Mouse (Mus musculus) cerebellum, postnatal 14 days (tissue): ENCODE data around the gene Fkbp10.
A peak's percentile ranks its signal among the peaks of the same experiment; 100 is the strongest.

ENCODE experiments used
- DNase-seq, 2 experiments: peaks; one replicate each; pipeline ENCODE4 v3.0.0; 2021; ENCODE audit warnings: mixed read lengths in 2 of 2

The Fkbp10 gene

DNA sequence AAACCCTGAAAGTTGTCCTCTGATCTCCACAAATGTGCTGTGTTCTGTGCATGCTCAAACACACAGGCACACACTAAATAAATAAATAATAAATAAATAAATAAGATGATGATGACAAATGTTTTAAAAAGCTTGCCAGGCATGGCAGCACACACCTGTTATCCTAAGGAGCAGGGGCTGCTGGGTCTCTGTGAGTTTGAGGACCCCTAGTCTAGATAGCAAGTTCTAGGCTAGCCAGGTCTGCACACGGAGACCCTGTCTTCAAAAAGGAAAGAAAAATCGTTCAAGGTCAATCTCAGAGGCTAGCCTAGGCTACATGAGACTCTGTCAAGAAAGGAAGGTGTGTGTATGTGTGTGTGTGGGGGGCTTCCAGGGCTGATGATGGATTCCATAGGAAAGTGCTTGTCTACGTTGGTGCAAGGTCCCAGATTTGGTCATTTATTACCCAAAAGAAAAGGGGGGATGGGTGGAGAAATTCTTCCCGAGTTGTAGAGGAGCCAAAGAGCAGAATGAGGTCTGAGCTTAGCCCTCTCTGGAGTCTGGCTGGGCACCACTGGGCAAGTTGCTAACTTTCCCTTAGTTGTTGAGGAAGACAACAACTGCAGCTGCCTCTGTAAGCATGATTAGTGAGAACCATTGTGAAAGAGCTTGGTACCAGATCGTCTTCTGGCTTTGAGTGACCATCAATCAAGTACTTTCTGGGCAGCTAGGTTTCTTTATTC is 21.0 kb upstream of the Fkbp10 start:
- no peak for DNase-seq

DNA sequence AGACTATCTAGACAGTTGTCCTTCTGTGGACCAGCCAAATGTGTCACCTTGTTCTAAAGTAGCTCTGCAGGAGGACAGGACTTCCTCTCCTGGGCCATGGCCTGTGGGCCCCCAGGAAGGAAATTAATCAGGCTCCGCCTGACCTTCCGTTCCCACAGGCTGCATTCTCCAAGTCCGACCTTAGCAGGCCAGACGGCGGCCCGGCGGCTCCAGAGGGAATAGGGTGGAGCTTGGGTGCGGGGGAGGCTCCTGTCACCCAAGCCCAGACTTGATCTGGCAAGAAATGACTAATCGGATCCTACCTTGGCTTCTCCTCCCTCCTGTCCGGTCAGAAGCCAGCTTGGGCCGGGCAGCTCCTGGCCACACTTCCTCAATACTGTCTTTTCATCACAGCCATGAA is 20.3 kb upstream of the Fkbp10 start:
- DNase-seq = peak; percentile 65 to 73

DNA sequence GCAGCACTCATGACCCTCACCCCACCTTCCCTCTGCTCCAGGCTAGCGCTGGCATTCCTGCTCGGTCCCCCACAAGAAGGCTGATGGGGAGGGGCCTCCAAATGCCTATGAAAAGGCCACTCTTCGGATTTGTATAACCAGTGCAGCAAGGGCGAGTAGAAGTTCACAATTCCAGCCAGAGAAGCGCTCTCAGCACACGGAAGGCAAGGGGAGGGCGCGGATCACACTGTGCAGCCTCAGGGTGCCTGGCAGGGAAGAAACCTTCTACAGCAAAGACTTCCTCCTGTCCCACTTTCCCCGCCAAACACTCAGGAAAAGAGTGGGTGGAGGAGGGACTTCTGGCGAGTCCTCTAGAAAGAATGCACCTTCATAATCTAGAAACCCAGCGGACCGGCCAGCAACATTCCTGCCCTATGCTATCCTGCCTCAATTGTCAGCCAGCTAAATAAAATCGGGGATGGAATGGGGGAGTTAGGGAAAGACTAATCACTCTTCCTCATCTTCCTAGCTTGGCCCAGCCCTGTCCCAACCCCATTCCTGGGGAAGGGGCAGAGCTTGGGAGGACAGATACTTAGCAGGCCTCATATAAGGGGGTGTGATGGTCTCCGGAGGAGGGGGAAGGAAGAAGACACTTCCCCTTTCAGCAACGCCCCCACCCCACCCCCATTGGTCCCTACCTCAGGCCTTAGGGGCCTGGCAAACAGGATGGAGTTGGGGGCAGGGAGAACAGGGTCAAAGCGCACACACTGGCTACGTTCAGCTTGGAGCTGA is 19.5 kb upstream of the Fkbp10 start:
- peak; percentile 56 to 72 for DNase-seq

DNA sequence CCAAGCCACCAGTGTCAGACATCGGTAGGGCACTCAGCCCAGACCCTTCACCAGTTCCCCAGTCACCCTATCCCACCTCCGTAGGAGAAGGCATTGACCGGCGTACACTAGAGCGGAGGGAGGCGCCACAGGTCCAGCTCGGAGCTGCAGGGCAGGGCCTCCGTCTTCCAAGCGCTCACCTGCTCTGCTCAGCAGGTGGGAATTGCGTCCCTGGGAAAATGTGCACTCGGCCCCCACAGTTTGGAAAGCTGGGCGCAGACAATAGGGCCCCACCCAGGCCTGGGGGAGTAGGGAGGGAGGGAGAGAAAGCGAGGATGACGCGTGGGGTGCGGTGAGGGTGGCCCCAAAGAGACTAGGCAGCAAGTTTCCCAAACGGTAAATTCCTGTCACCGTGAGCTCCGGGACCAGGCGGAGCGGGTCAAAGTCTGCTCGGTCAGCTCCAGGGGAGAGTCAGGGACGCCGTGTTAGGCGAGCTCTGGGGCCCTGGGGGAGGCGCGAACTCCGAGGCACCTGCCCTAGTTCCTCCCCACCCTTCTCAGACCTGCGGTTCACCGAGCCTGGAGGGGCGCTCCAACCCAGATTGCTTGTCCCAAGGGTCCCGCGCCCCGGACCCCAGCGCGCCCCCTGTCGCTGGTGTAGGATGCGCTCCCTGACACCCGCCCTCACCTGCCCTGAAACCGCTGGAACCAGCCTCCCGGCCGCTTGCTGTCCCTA is 18.5 kb upstream of the Fkbp10 start:
- DNase-seq = peak; percentile 69 to 72

DNA sequence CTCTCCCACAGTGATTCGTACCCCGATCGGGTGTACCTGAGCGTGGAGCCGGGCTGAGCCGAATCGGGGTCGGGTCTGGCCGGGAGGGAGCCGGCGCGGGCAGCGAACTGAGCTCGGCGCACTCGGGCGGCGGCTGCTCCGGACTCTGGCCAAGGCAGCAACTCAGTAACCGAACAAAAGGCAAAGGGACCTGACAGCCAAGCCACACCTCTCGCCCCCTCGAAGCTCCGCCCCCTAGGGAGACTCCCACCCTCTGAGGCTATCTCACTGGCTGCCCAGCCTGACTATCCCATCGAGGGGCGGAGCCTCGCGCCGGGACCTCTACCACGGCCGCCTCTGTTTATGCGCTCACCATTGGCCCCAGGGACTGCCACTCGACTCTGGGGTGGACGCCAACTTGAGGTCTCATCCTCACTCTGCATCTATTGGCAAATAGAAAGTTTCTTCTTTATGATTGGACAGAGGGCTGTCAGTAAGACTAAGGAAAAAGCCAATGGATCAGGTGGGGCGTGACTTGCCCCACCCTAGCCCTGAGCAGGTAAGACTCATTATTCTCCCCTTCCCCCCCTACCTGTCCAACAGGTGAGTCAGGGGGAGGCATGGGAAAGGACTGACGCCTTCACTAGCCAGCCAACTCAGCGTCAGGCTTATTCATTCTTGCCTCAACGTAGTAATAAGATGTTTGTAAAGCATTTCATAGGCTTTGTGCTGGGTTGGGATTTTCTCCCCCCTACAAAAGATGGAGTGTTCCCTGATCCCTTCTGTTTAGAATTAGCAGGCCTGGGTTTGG is 17.7 kb upstream of the Fkbp10 start, which contains the start of gene Jup:
TSS of gene Jup (minus strand) at position 164 of the 790 bp plus-strand sequence.
- peak; percentile 100 for DNase-seq

DNA sequence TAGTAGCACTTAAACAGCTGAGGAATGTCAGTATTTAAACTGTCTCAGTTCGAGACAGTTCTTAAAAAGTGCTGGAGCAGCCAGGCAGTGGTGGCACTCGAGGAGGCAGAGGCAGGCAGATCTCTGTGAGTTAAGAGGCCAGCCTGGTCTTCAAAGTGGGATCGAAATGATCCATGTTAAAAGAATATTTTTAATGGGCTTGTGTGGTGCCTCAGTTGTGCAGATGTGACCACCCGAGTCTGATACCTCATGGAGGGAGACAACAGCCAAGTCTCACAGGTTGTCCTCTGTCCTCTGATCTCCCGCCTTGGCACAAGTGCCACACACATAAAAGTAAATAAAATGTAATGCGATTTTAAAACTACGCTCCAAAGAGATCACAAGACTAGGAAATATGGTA is 17.0 kb upstream of the Fkbp10 start:
- DNase-seq = no peak

DNA sequence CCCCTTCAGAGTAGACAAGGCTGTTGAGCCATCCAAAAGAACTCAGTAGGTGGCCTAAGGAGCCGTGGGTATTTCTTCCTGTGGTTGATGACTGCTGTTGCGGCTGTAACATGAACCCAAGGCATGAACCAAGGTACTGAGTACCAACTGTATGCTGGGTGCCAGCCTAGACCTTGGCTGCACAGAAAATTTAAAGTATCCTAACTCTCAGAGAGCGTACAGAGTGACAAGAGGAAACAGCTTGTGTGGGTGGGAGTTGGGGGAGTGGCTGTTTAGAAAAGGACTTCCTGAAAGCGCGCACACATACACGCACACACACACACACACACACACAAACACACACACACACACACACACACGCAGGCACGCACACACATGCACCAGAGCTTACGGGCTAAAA is 16.2 kb upstream of the Fkbp10 start:
- DNase-seq = no peak

DNA sequence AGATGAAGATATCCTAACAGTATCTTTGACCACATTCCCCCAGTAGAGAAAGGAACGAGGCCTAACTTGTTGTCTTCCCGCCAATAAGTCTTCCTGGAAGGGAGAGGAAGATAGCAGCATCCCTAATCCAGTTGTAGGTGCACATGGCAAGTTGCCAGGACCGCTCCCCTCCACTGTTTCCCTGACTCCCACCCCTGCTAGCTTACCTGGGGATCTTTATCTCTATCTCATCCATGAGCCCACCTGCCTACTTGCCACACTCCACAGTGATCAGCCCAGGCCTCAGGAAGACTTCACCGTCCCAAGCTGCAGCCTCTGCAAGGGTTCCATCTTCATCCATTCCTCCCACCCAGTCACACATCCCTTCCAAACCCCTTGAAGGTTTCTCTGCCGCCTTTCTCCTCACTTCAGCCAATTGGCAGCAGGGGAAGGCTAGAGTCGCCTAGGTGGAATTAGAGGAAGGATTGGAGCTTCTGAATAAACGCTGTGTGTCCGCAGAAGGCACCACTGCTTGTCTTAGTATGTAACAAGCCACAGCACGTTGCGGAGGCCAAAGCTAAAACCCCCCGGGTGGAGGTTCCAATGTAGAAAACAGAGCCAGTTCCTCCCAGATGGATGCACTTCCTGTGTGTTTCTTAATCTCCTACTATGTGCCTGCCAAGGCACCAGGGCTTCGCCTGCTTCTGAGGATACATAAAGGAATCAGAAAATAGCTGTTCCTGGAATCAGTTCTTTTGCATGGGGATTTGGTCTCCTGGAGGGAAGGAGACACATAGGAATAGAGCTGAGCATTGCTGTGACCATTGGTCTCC is 15.6 kb upstream of the Fkbp10 start:
- peak in 1 of 2 experiments; percentile 36 for DNase-seq

DNA sequence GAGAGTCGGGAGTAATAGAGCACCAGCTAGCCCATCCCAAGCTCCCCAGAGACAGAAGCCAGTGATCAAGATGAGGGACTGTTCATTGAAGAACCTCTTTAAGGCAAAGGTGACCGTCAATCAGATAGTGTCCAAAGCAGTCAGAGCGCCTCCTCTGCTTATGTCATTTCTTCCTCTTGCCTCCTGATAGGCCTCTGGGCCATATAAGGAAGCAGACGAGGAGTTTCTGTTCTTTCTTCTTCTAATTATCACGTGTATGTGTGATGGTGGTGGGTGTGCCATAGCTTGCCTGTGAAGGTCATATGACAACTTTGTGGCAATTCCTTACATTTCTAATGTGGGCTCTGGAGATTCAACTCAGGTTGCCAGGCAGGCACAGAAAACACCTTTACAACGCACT is 14.7 kb upstream of the Fkbp10 start:
- DNase-seq = no peak

DNA sequence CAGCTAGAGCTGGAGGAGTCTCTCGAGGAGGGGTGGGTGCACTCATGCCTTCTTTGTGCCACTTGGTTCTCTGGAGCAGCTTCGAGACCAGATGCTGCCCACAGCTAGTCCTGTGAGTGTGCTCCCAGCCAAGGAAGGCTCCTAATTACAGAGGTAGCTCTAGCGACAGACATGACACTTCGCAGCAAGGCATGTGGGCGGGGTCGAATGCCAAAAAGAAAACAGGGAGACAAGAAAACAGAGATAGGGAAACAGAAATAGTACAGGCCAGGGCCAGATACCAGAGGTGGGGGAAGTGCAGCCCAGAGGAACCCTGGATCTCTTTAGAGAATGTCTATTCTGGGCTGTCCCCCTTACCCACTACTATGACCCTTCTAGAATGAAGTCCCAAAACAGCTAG is 13.3 kb upstream of the Fkbp10 start:
- no peak for DNase-seq

DNA sequence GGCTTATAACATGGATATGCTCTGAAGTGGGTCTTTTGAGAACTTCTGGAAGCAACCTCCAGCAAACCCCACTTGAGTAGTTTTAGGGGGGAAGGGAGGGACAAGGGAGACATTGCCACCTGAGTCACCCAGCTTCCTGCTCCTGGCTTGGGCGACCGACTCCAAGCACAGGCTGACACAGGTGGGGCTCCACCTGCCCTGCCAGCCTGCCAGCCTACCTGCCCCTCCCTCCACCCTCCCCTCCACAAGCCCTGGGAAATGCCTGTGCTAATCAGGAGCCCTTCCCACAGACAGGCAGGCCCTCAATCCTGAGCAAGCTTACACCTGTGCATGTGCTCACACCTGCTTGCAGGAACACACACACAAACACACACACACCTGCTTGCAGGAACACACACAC is 12.8 kb upstream of the Fkbp10 start:
- no peak for DNase-seq

DNA sequence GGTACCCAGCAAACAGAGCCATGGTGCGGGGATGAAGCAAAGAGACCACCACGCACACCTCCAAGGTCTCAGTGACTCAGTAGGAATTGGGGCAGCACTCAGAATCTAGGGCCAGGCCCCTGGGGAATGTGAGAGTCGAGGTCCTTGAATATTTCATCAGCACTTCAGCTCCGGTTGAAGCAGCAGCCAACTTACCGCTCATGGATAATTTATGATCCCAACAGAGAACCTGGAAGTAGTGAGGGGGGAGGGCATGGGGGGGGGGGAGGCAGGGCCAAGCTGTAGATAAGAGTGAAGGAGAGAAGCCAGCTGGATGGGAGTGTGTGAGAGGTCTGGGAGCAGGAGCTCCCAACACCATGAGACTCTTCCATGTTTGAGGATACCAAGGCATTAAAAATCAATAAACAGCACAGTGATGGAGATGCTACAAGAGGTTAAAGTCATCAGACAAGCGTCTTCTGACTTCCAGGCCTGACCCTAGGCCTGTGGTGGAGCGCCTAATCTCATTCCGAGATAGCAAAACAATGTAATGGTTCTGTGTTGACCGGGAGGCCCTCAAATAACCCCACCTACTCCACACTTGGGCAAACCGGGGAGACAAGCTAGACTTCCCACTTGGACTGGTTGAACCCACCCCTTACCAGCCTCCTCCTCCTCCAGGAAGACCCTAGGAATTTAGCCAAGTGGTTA is 11.9 kb upstream of the Fkbp10 start:
- no peak for DNase-seq

DNA sequence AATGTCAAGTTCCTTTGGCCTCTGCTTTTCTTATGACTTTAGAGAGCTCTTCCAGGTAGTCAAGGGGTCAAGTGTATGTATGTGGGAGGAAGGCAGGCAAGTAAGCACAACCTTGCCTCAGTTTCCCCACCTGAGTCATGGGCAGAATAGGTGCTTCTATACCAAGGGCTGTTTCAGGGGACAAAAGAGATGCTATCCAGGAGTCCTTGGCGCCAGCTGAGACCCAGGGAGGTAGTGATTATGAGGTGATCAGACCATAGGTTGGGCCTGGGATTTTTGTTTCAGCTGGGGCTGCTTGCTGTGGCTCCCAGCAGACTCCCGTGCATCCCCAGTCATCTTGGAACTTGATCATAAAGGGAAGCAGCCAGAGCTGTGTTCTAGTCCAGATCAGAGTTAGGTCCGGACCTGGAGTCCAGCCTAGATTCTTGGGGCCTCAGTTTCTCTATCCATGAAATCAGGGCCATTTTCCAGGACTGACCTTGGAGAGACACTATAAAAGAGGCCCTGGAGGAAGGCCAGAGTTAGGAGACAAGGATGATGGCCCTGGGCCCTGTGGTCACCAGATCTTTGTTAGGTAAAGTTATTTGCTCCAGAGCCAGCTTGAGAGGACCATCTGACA is 10.9 kb upstream of the Fkbp10 start:
- no peak for DNase-seq

DNA sequence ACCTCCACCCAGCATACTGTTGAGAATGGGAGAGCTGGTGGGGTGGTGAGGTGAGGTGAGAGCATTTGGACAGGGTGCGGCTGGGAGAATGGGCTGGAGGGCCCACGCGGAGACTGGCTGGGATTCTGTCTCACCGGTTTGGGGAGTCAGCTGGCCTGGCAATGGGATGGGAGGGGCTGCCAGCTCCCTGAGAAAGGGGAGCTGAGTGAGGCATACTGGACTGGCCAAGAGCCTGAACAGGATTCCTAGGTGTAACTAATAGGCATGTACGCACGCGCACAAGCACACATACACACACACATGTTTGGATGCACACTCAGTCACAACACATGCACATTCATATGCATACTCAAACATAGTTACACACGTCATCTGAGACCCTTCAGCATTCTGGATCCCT is 9.2 kb upstream of the Fkbp10 start:
- peak; percentile 52 to 55 for DNase-seq

DNA sequence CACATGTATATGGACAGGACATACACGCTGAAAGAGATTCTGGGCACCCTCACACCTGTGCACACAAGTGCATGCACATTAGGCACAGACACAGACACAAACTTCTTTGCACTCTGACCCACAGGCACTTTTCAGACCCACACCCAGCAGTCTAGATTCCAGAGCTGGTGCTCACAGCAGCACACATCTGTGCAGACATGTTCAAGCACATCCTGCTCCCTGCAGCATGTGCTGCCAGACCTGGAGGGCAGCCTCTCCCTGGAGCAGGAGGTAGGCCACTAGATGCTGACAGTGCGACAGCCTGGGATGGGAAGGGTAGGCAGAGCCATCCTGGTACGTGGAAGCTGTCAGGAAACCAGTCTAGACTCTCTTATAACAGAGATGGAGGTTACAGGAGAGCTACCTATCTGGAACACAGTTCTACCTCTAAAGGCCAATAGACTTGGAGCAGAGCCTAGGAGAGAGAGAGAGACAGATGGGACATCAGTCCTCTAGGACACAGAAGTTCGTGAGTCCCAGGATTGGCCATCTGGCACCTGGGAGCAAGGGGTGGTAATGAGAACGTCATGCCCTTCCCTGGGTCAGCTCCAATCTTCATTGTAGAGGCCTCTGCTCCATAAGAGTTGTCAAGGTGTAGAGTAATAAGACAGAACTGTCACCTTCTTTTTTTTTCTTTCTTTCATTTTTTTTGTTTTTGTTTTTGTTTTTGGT is 8.3 kb upstream of the Fkbp10 start:
- peak; percentile 80 to 90 for DNase-seq

DNA sequence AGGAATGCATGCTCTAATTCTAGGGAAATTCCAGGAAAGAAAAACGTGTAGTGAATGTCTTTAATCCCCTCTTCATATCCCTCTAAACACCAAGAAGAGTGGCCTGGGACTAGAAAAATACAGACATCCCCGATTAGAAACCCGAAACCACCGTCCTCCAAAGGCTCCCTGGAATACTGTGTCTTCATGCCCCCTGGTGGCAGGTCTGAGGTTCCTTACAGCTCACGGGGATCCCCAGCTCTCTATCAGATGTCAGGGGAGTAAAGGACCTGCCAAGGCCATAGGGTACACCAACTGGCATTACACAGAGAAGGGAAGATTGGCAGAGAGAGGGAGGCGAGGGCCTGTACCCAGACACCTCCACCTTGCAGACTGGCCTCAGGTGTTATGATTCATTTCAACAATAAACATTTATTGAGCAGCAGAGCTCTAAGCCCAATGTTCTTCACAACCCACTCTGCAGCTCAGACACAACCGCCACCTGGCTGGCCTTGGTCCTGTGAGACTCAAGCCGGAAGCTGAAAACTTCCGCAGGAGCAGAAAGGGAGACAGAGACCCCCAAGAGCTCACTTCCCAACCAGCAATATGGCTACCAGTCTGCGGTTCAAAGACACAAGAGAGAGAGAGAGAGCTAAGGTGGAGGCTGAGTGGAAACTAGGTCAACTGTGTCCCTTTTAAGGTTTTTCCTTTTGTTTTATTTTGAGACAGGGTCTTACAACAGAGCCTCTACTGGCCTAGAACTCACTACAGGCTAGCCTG is 7.2 kb upstream of the Fkbp10 start:
- peak; percentile 79 to 83 for DNase-seq

DNA sequence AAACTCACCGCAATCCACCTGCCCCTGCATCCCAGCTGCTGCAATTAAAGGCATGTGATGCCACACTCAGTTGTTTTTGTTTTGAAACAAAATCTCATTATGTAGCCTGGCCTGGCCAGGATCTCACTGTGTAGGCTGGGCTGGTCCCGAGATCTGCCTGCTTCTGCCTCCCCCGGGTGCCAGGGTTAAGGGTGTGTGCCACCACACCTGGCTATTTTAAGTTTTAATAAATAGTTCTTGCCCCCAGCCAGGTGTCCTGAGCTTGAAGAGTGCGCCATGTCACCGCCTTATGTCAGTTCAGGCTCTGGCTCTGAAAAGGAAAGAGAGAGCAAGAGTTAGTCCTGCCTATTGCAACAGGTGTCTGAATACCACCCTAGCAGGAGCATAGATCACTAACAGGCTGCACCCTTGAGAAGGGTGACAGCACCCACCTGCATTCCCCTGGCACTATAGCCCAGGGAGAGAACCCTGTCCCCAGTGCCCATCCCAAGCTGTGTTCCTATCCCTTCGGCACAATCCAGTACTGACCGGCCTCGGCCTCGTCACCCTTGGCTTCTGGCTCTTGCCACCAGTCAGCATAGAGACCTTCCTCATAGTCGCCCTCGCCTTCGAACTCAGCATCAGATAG is 6.5 kb upstream of the Fkbp10 start:
- DNase-seq = no peak

DNA sequence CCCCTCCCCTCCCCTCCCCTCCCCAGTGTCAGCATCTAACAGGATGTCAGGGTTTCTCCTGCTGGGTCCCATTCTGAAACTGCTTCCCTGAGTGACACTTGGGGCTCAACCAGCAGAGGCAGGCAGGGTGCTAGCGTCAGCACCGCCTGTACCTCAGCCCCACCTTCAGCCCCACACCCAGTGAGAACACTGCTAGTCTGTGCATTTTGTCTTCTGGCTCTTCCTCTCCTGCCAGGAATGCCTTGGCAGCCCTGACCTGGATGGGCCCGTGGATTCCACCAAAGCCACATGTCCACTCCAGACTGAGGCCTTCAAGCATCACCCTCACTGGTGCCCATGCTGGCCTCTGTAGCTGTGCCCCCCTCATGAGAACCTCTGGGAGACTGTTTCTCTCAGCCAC is 5.8 kb upstream of the Fkbp10 start:
- DNase-seq = peak in 1 of 2 experiments; percentile 46

DNA sequence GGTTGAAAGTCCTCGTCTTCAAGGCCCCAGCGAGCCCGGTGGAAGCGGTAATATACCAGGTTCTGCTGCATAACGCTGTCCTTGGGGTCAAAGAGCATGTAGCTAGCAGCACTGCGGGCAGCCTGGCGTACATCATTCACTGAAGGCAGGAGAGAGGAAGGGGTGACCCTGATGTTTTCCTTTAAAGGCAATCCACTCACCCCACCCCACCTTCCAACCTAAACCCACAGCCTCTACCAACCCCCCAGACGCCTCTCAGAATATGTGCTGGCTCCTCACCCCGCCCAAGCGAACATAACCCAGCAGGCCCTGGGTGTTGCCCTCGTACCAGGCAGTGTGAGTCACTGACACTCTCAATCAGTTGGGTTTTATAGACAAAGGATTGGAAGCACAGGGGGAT is 3.8 kb upstream of the Fkbp10 start:
- no peak for DNase-seq
